In the genomic region with DNA sequence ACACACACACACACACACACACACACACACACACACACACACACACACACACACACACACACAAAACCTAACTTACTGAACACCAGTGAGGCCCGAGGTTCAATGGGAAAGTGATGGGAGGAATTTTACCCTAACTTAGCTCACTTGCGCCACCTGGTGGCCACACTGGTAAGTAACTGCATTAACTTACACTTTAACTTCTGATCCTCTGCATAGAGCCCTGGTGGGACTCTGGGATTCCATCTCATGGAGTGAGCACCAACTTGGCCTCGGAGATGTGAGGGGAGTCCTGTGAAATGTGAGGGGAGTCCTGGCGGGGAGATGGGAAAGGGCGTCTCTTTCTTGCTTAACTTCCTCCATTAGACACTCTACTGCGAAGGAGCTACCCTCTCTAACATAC, we compare ENCODE assay signal across 9 mouse cellular contexts. TPM values are rescaled to one million over a fixed set of nuclear protein-coding genes. Genes with fewer than 3 reads are reported as not detected.
DNase-seq lines count a peak whose midpoint lies in the region; ATAC-seq and TF ChIP-seq lines count a peak whose summit lies in the region.
"Had no signal": no experiment of that assay in that cellular context is flagged by ENCODE, and none has a peak within 500 bp of the region (broad histone marks: within the 10 kb centered on the region; RNA-seq: fewer than 3 reads in every experiment).

No protein-coding gene starts in this region.

- H3K4me3 ChIP-seq in cortical plate, adult 2 months (ENCODE audit: insufficient read depth, low read length): no peak overlapping the region
- H3K4me3 ChIP-seq: erythroblast, embryonic 14.5 days had no signal

- H3K4me1 ChIP-seq in cortical plate, adult 2 months (ENCODE audit: control insufficient read depth, insufficient read depth, low read length): no peaks in the 10 kb centered on the region

- DNase-seq in 416B (ENCODE audit: low read depth): peak; percentile 89
- DNase-seq in adrenal gland, adult 18-20 months (ENCODE audit: low spot score in 2 of 2): peak; percentile 76 to 87
- peak; percentile 73 to 93 for DNase-seq in kidney, postnatal 36 days
- DNase-seq in lung, adult 18-20 months: peak; percentile 65 to 68
- DNase-seq in thymus, postnatal 0 days (ENCODE audit: low spot score): peak; percentile 83

- H3K27ac ChIP-seq in cortical plate, adult 2 months (ENCODE audit: insufficient read depth, low read length): no peak overlapping the region

- peak; percentile 80 for TF ChIP-seq CTCF in cortical plate, adult 2 months (IDR thresholded peaks at IDR 0.05; ENCODE audit: extremely low read depth, insufficient read depth, low read length)

- no peak for TF ChIP-seq POLR2A in cortical plate, adult 2 months (IDR thresholded peaks at IDR 0.05; ENCODE audit: extremely low read depth, insufficient read depth, low read length)

- ATAC-seq in granulocyte monocyte progenitor cell, adult 5-6 weeks (replicated peaks; ENCODE audit: poor library complexity, severe bottlenecking): peak; percentile 49
- ATAC-seq in neutrophil, adult 5-6 weeks (ENCODE audit: extremely low read depth, insufficient number of reproducible peaks, low FRiP score, poor library complexity, severe bottlenecking): peak; percentile 41; the same call in 1 of the 2 replicates

RNA-seq across cellular contexts. Expression of gene Prf1, which starts 38.5 kb away (rescaled TPM):
- under 1 TPM; 0.30 to 0.67 TPM for total RNA-seq in adrenal gland, adult 18-20 months (2021)
- 0.11 TPM in 1 of 2 replicates, not detected in the other for polyA plus RNA-seq in cortical plate, adult 2 months (2012; rRNA removed)
- not detected in 2 replicates for total RNA-seq in granulocyte monocyte progenitor cell, adult 5-6 weeks (2014; fragmentation: Nextera tagmentation)
- not detected in 2 replicates for total RNA-seq in granulocyte monocyte progenitor cell, adult 5-6 weeks (2017)
- total RNA-seq in neutrophil, adult 5-6 weeks (2017): 5.1 and 5.5 TPM in 2 replicates
- polyA plus RNA-seq in thymus, postnatal 0 days (2015; fragmentation: Nextera tagmentation; extraction: Ambion mirVana): 3.1 and 3.6 TPM in 2 replicates
- polyA plus RNA-seq: erythroblast, embryonic 14.5 days had no signal

RNA-seq across cellular contexts. Expression of gene Pald1, which starts 47.2 kb away (rescaled TPM):
- 10 to 100 TPM; 17.3 to 31.1 TPM for total RNA-seq in adrenal gland, adult 18-20 months (2021)
- polyA plus RNA-seq in cortical plate, adult 2 months (2012; rRNA removed): 10.3 and 13.1 TPM in 2 replicates
- total RNA-seq in granulocyte monocyte progenitor cell, adult 5-6 weeks (2014; fragmentation: Nextera tagmentation): not detected in 2 replicates
- not detected in 2 replicates for total RNA-seq in granulocyte monocyte progenitor cell, adult 5-6 weeks (2017)
- not detected in 2 replicates for total RNA-seq in neutrophil, adult 5-6 weeks (2017)
- 2.7 and 3.1 TPM in 2 replicates for polyA plus RNA-seq in thymus, postnatal 0 days (2015; fragmentation: Nextera tagmentation; extraction: Ambion mirVana)

Comparison
In these comparisons a context has a peak if more than half of its experiments do, and no peak if none do; other contexts are left out.
1. RNA of gene Pald1, which starts 47.2 kb away (total RNA-seq): 17.3 to 31.1 TPM in adrenal gland, adult 18-20 months; not detected in granulocyte monocyte progenitor cell, adult 5-6 weeks and not detected in neutrophil, adult 5-6 weeks; every median in the first group is over 10 times any median in the second.
2. Peak in every context shown above with its lines, with median percentiles within 50 percentile points of each other: DNase-seq.